Mouse (Mus musculus): ENCODE results near the gene Gm17581.

DNA sequence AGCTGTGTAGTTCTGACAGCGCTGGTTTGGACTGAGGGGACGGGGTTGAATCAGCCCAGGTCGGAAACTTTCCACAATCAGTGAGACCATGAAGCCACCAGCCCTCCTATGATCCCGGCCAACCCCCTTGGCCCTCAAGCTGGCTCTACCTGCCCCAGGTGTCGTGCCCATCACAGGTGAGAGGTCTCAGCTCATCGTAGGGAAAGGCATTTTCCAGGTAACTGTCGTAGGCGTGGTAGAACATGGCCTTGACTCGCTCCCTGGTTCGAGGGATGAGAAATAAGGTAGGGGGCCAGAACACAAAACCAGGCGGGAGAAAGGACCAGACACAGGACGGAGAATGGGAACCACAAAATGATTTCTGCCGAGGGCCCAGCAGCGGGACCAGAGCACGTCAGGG lies 6.9 kb downstream of the Gm17581 start:
- TF ChIP-seq POLR2A (IDR thresholded peaks at IDR 0.05; ENCODE audit: insufficient read depth, low read length) (no peak), EP300 (IDR thresholded peaks at IDR 0.05; ENCODE audit: insufficient read depth, low read depth, low read length) (no peak)

Data from ES-Bruce4 (cell line).